Mouse (Mus musculus): ENCODE data around the gene Cbx3.
A peak's percentile ranks its signal among the peaks of the same experiment; 100 is the strongest.
"Not testable (repeated sequence)": the region's sequence is repeated elsewhere in the genome, so short reads cannot be mapped to it uniquely, and the experiment has no call there.

Cbx3 gene

GRCm38 (mm10) chr6:51471179-51471505 is 982 bp downstream of the Cbx3 start:
- DNase-seq, result no peak

GRCm38 (mm10) chr6:51471782-51472181 is 1.6 kb downstream of the Cbx3 start:
- DNase-seq, result no peak

GRCm38 (mm10) chr6:51472213-51472612 is 2.1 kb downstream of the Cbx3 start:
- no peak for DNase-seq

- no peak for DNase-seq
These were observed 9.1 kb downstream of the Cbx3 start for GRCm38 (mm10) chr6:51479136-51479731.

GRCm38 (mm10) chr6:51481548-51481947 is 11.4 kb downstream of the Cbx3 start:
- no peak for DNase-seq

GRCm38 (mm10) chr6:51483861-51484260 is 13.7 kb downstream of the Cbx3 start:
- DNase-seq, result no peak

- not testable (repeated sequence) for DNase-seq
These were observed 14.4 kb downstream of the Cbx3 start for GRCm38 (mm10) chr6:51484556-51484955.

GRCm38 (mm10) chr6:51485646-51486045 is 15.5 kb downstream of the Cbx3 start:
- no peak for DNase-seq

- no peak for DNase-seq
These were observed 16.0 kb downstream of the Cbx3 start for GRCm38 (mm10) chr6:51486076-51486710.

GRCm38 (mm10) chr6:51486731-51487130 is 16.6 kb downstream of the Cbx3 start:
- DNase-seq, result no peak

GRCm38 (mm10) chr6:51489787-51490186 is 19.6 kb downstream of the Cbx3 start:
- no peak for DNase-seq

GRCm38 (mm10) chr6:51497321-51498111 is 27.4 kb downstream of the Cbx3 start:
- DNase-seq, result no peak

GRCm38 (mm10) chr6:51505671-51506070 is 35.5 kb downstream of the Cbx3 start:
- DNase-seq, result no peak

- DNase-seq, result no peak
These were observed 37.4 kb downstream of the Cbx3 start for GRCm38 (mm10) chr6:51507556-51507955.

GRCm38 (mm10) chr6:51508750-51509648 is 38.8 kb downstream of the Cbx3 start:
- DNase-seq, result peak; percentile 76 to 79

GRCm38 (mm10) chr6:51510094-51510493 is 39.9 kb downstream of the Cbx3 start:
- DNase-seq, result peak; percentile 56 to 58

- no peak for DNase-seq
These were observed 40.8 kb downstream of the Cbx3 start for GRCm38 (mm10) chr6:51510946-51511345.

GRCm38 (mm10) chr6:51513745-51514144 is 43.6 kb downstream of the Cbx3 start:
- DNase-seq, result no peak

- DNase-seq, result no peak
These were observed 44.7 kb downstream of the Cbx3 start for GRCm38 (mm10) chr6:51514860-51515259.

- no peak for DNase-seq
These were observed 53.1 kb downstream of the Cbx3 start for GRCm38 (mm10) chr6:51523310-51523709.

GRCm38 (mm10) chr6:51523807-51524320 is 53.7 kb downstream of the Cbx3 start, which contains the start of gene Snx10:
Gene Snx10, plus strand, starts transcription at chr6:51523901.
- peak; percentile 36 to 56 for DNase-seq

- DNase-seq, result peak in 1 of 2 experiments; percentile 26
These were observed 54.3 kb downstream of the Cbx3 start for GRCm38 (mm10) chr6:51524321-51524931.

Measured in thymus, postnatal 36 days (tissue).